Mouse (Mus musculus) hindbrain, embryonic 12.5 days (tissue): Measurements from ENCODE around the gene Hand2. TPM values are rescaled to one million over a fixed set of nuclear protein-coding genes. Genes with fewer than 3 reads are reported as not detected.
A peak's percentile ranks its signal among the peaks of the same experiment; 100 is the strongest.

Experiments
- ATAC-seq: fragments of 200-750 bp; cut with Nextera tagmentation; 2 replicates; pipeline ENCODE4 v1.8.0; 2017; ENCODE audit warnings: moderate TSS enrichment; ENCODE audit not compliant: low FRiP score
- H3K27ac ChIP-seq: fragments of 300-500 bp; sonication (generic); 2 replicates; pipeline ENCODE4 v1.5.1; 2016; ENCODE audit warnings: mild to moderate bottlenecking
- H3K27me3 ChIP-seq: fragments of 300-500 bp; sonication (generic); 2 replicates; pipeline ENCODE4 v1.6.1; 2016; ENCODE audit warnings: mild to moderate bottlenecking
- H3K36me3 ChIP-seq: fragments of 300-500 bp; sonication (generic); 2 replicates; pipeline ENCODE4 v1.6.1; 2016; ENCODE audit warnings: mild to moderate bottlenecking
- H3K4me1 ChIP-seq: fragments of 300-500 bp; sonication (generic); 2 replicates; pipeline ENCODE4 v1.6.1; 2016
- H3K4me2 ChIP-seq: fragments of 300-500 bp; sonication (generic); replicated peaks from 2 replicates; pipeline ENCODE4 v1.6.1; 2016; ENCODE audit warnings: mild to moderate bottlenecking
- H3K4me3 ChIP-seq: fragments of 300-500 bp; sonication (generic); 2 replicates; pipeline ENCODE4 v1.5.1; 2016; ENCODE audit warnings: mild to moderate bottlenecking
- H3K9ac ChIP-seq: fragments of 300-500 bp; sonication (generic); 2 replicates; pipeline ENCODE4 v1.6.1; 2016; ENCODE audit warnings: mild to moderate bottlenecking, moderate library complexity
- H3K9me3 ChIP-seq: fragments of 300-500 bp; sonication (generic); replicated peaks from 2 replicates; pipeline ENCODE4 v1.6.1; 2016; ENCODE audit warnings: mild to moderate bottlenecking
- WGBS: fragments of 180-500 bp; shearing (Covaris S2); methylation state at CpG from one replicate; pipeline ENCODE4 v1.1.7; 2016; 5-methylcytosine and 5-hydroxymethylcytosine counted together
- polyA plus RNA-seq: library from polyadenylated mRNA; unstranded; fragments of >200 nt; fragmentation: Nextera tagmentation; extraction: Ambion mirVana; gene quantifications from 2 replicates; pipeline ENCODE4 v1.2.1, GENCODE M21; 2016

Gene Hand2
- polyA plus RNA-seq: not detected in 2 replicates

GRCm38 (mm10) chr8:57320851-57321743 lies at the start of gene Hand2:
Gene Hand2, plus strand, starts transcription at chr8:57320983.
- ATAC-seq: peak; percentile 66
- H3K9ac ChIP-seq: 0 out of 2 replicates have a peak within 1 kb of the TSS, but pooled peaks have one; percentile 18
- peaks cover 94% of the 10 kb centered on the region for H3K27me3 ChIP-seq
- under 1% methylated on average over 80 of the region's 83 CpGs for WGBS
- peak within 1 kb of the TSS; percentile 56 for H3K4me2 ChIP-seq
- H3K36me3 ChIP-seq: no peaks in the 10 kb centered on the region
- H3K4me3 ChIP-seq: peak within 1 kb of the TSS; percentile 33
- peaks cover 11% of the 10 kb centered on the region for H3K4me1 ChIP-seq
- no peaks in the 10 kb centered on the region for H3K9me3 ChIP-seq
- H3K27ac ChIP-seq: no peak within 1 kb of the TSS

GRCm38 (mm10) chr8:57273055-57273454 lies 47.7 kb upstream of the Hand2 start:
- Histone ChIP-seq H3K4me2 (no peak overlapping the region), H3K4me1 (no peaks in the 10 kb centered on the region), H3K9me3 (no peaks in the 10 kb centered on the region), H3K9ac (no peak overlapping the region), H3K36me3 (no peaks in the 10 kb centered on the region), H3K27ac (no peak overlapping the region), H3K4me3 (no peak overlapping the region), H3K27me3 (no peaks in the 10 kb centered on the region)
- ATAC-seq: no peak
- 77% methylated on average over 3 of the region's 3 CpGs for WGBS

GRCm38 (mm10) chr8:57293441-57293840 lies 27.3 kb upstream of the Hand2 start:
- no peak overlapping the region for H3K4me2 ChIP-seq
- no peak overlapping the region for H3K27ac ChIP-seq
- no peaks in the 10 kb centered on the region for H3K4me1 ChIP-seq
- 61% methylated on average over 4 of the region's 4 CpGs for WGBS
- no peaks in the 10 kb centered on the region for H3K36me3 ChIP-seq
- no peaks in the 10 kb centered on the region for H3K9me3 ChIP-seq
- no peak overlapping the region for H3K4me3 ChIP-seq
- no peak for ATAC-seq
- no peak overlapping the region for H3K9ac ChIP-seq
- no peaks in the 10 kb centered on the region for H3K27me3 ChIP-seq

GRCm38 (mm10) chr8:57303513-57303912 lies 17.3 kb upstream of the Hand2 start:
- H3K4me2 ChIP-seq: no peak overlapping the region
- ATAC-seq: no peak
- 34% methylated on average over 1 of the region's 1 CpGs for WGBS
- H3K9me3 ChIP-seq: no peaks in the 10 kb centered on the region
- H3K27ac ChIP-seq: no peak overlapping the region
- no peaks in the 10 kb centered on the region for H3K4me1 ChIP-seq
- no peak overlapping the region for H3K9ac ChIP-seq
- H3K4me3 ChIP-seq: no peak overlapping the region
- H3K36me3 ChIP-seq: no peaks in the 10 kb centered on the region
- peaks cover 12% of the 10 kb centered on the region for H3K27me3 ChIP-seq

GRCm38 (mm10) chr8:57304944-57305343 lies 15.8 kb upstream of the Hand2 start:
- no peak for ATAC-seq
- H3K27me3 ChIP-seq: peaks cover 17% of the 10 kb centered on the region
- no peaks in the 10 kb centered on the region for H3K36me3 ChIP-seq
- H3K4me1 ChIP-seq: no peaks in the 10 kb centered on the region
- no peak overlapping the region for H3K27ac ChIP-seq
- H3K4me3 ChIP-seq: no peak overlapping the region
- H3K9me3 ChIP-seq: no peaks in the 10 kb centered on the region
- WGBS: 57% methylated on average over 11 of the region's 11 CpGs
- H3K4me2 ChIP-seq: no peak overlapping the region
- no peak overlapping the region for H3K9ac ChIP-seq

- Histone ChIP-seq H3K9ac (no peak overlapping the region), H3K27me3 (peaks cover 26% of the 10 kb centered on the region), H3K4me1 (no peaks in the 10 kb centered on the region), H3K36me3 (no peaks in the 10 kb centered on the region), H3K4me3 (no peak overlapping the region), H3K27ac (no peak overlapping the region), H3K9me3 (no peaks in the 10 kb centered on the region), H3K4me2 (no peak overlapping the region)
- WGBS: 30% methylated on average over 1 of the region's 1 CpGs
- no peak for ATAC-seq
These were observed 14.3 kb upstream of the Hand2 start for GRCm38 (mm10) chr8:57306441-57306840.

- Histone ChIP-seq H3K4me1 (0 out of 2 replicates have a peak, but pooled peaks cover 2% of the 10 kb centered on the region), H3K27ac (no peak overlapping the region), H3K4me3 (no peak overlapping the region), H3K9ac (no peak overlapping the region), H3K9me3 (no peaks in the 10 kb centered on the region), H3K4me2 (no peak overlapping the region), H3K36me3 (no peaks in the 10 kb centered on the region), H3K27me3 (peaks cover 57% of the 10 kb centered on the region)
- 14% methylated on average over 1 of the region's 1 CpGs for WGBS
- ATAC-seq: no peak
These were observed 10.8 kb upstream of the Hand2 start for GRCm38 (mm10) chr8:57309844-57310485.

GRCm38 (mm10) chr8:57312031-57312981 lies 8.5 kb upstream of the Hand2 start:
- peaks cover 78% of the 10 kb centered on the region for H3K27me3 ChIP-seq
- H3K9ac ChIP-seq: no peak overlapping the region
- ATAC-seq: no peak; the same call in 1 of the 2 replicates
- no peak overlapping the region for H3K27ac ChIP-seq
- peak overlapping the region; percentile 0; the same call in 1 of the 2 replicates for H3K4me3 ChIP-seq
- WGBS: under 1% methylated on average over 30 of the region's 30 CpGs
- 0 out of 2 replicates have a peak, but pooled peaks cover 2% of the 10 kb centered on the region for H3K4me1 ChIP-seq
- H3K36me3 ChIP-seq: no peaks in the 10 kb centered on the region
- no peaks in the 10 kb centered on the region for H3K9me3 ChIP-seq
- H3K4me2 ChIP-seq: peak overlapping the region; percentile 28; the same call in 1 of the 2 replicates

- no peak for ATAC-seq
- Histone ChIP-seq H3K9me3 (no peaks in the 10 kb centered on the region), H3K9ac (no peak overlapping the region), H3K27ac (no peak overlapping the region), H3K4me3 (no peak overlapping the region), H3K27me3 (peaks cover 79% of the 10 kb centered on the region), H3K4me1 (0 out of 2 replicates have a peak, but pooled peaks cover 2% of the 10 kb centered on the region), H3K4me2 (no peak overlapping the region), H3K36me3 (no peaks in the 10 kb centered on the region)
- 3% methylated on average over 10 of the region's 10 CpGs for WGBS
These were observed 7.2 kb upstream of the Hand2 start for GRCm38 (mm10) chr8:57313583-57313982.

- Histone ChIP-seq H3K4me2 (no peak overlapping the region), H3K4me3 (no peak overlapping the region), H3K27ac (no peak overlapping the region), H3K36me3 (no peaks in the 10 kb centered on the region), H3K9ac (no peak overlapping the region), H3K9me3 (no peaks in the 10 kb centered on the region), H3K27me3 (peaks cover 81% of the 10 kb centered on the region), H3K4me1 (0 out of 2 replicates have a peak, but pooled peaks cover 2% of the 10 kb centered on the region)
- ATAC-seq: no peak
- under 1% methylated on average over 10 of the region's 10 CpGs for WGBS
These were observed 6.6 kb upstream of the Hand2 start for GRCm38 (mm10) chr8:57314216-57314615.

- Histone ChIP-seq H3K27me3 (peaks cover 90% of the 10 kb centered on the region), H3K4me2 (no peak overlapping the region), H3K4me3 (no peak overlapping the region), H3K9me3 (no peaks in the 10 kb centered on the region), H3K9ac (no peak overlapping the region), H3K36me3 (no peaks in the 10 kb centered on the region), H3K4me1 (0 out of 2 replicates have a peak, but pooled peaks cover 2% of the 10 kb centered on the region), H3K27ac (no peak overlapping the region)
- 5% methylated on average over 3 of the region's 3 CpGs for WGBS
- ATAC-seq: no peak
These were observed 5.3 kb upstream of the Hand2 start for GRCm38 (mm10) chr8:57315471-57315870.
